Mouse (Mus musculus) layer of hippocampus, adult 8-10 months (tissue): ENCODE measurements around the gene Cbx2. TPM values are rescaled to one million over a fixed set of nuclear protein-coding genes. Genes with fewer than 3 reads are reported as not detected.

ENCODE experiments used
- DNase-seq, 2 experiments: peaks; one replicate each; pipeline ENCODE4 v3.0.0; 2022; ENCODE audit warnings: low spot score in 2 of 2
- total RNA-seq, 4 experiments: library from RNA; stranded (reverse); gene quantifications; 2 replicates each; pipeline ENCODE4 v1.2.4; 2022

Gene Cbx2
- total RNA-seq, 4 experiments from 2014 or later, result 1.7 to 3.9 (median 2.4) TPM

DNA sequence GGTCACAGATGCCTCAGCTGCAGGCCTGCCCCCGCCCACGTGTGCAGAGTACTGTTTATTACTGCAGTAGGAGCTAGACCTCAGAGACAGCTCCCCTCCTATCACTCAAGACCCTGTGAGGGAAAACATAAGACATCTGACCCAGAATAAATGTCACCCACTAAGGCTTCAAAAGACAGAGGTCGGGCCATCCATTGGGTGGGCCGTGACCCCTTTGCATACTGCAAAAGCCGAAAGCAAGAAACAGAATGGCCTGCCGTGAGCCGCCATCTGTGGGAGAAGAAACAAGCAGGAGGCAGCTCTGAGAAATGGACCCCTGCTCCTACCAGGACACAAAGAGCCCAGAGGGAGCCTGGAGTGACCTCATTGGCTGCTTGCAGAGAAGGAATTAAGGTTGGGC, 5.3 kb upstream of the Cbx2 start:
- DNase-seq, result no peak

GRCm38 (mm10) chr11:119021180-119021579, 1.6 kb upstream of the Cbx2 start:
- no peak for DNase-seq

DNA sequence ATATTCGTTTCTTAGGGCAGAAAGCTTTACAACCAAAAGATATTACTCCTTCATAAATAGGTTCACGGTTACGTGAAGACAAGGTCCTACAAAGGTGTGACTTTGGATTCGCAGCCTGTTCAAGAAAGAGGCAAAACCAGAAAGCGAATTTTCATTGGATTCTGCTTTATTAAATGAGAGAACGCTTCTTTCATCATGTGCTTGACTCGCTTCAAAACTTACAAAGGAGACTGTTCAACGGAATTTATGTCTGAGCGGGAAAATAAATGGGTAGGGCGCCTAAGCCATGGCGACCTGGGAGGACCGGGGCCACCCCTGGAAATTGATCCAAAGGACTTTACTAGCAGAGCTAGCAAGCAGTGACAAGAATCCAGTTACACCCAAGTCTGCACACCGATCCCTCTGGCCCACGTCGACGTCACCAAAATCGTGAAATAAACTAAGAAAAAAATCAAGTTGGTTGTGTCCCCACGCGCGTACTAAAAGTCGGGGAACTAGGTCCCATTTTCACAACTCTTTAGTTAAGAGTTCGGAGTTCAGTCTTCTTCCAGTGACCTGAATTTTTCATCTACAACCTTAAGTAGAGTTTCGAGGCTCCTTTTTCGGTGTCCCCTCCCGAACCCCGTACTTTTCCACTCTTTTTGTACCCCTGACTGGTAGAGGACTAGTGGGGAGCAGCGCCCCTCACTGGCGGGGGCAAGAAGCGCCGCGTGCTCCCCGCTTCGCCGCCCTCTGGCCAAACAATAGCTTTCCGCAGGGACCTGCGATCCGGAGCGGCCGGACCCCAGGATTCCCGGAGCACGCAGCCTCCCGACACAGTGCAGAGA, 481 bp upstream of the Cbx2 start:
- DNase-seq, result no peak

GRCm38 (mm10) chr11:119023616-119023980, 836 bp downstream of the Cbx2 start:
- no peak for DNase-seq

GRCm38 (mm10) chr11:119024260-119024659, 1.5 kb downstream of the Cbx2 start:
- no peak for DNase-seq

DNA sequence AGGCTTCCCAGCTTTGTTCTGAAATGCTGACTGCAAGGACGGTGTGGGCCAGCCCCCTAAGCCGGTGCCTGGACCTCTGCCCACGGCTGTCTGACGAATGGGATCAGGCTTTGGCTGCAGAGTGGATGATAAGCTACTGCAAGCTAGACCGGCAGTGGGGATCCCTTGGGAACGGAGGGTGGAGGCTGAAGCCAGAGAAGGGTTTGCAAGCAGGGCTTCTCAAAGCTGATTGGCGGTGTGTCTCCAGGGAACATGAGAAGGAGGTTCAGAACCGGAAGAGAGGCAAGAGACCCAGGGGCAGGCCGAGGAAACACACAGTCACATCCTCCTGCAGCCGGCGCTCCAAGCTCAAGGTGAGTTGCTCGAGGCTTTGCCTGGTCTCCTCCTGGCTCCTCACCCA, 3.4 kb downstream of the Cbx2 start:
- DNase-seq, result no peak

- peak in 1 of 2 experiments; percentile 79 for DNase-seq
Measured at GRCm38 (mm10) chr11:119033874-119034558, 11.3 kb downstream of the Cbx2 start.

GRCm38 (mm10) chr11:119034635-119035034, 11.9 kb downstream of the Cbx2 start:
- DNase-seq, result no peak

DNA sequence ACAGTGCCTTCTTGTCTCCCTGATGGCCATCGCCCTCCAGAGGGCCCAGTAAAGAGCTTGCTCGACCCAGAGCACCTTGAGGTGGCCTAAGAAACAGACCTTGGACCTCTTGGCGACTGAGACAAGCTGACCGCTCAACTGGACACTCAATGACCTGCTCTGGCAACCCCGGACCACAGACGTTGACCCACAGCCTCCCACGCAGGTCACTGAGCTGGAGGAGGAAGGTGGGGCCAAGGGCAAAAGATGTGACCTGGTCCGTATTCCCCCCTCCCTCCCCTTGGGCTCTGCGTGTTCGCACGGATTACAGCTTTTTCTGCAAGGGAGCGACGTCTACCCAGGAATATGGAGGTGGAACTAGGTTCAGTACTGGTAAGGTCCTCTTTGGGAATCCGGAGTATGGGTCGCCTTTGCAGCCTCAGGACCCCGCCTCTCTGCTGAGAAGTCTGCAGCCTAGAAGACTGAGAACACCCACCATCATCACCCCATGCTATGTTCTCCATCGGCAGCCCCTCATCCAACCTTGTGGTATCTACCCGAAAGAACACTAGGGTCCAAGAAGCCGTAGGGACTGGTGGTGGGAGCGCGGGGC, 12.4 kb downstream of the Cbx2 start:
- DNase-seq, result no peak

DNA sequence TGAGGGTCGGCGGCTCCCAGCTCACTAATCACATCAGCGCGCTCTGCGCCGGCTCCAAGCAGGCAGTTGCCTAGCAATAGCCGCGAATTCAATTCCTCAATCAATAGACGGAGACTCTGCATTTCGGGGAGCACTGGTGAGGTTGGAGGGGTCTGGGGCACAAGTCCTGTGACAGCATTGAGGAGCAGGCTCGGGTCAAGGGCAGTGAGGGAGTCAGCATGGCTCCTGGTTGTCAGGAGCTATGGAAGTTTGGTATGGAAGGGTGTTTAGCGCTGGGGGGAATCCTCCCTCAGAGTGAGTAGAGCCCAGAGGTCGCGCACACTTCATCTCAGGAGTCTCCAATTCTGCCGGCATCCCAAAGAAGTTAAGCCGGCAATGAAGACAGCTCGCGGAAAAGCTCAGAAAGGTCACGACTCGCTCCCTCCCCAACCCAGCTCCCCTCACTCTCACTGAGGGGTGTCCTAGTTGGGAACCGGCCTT, 13.0 kb downstream of the Cbx2 start:
- no peak for DNase-seq

GRCm38 (mm10) chr11:119036447-119036846, 13.7 kb downstream of the Cbx2 start:
- no peak for DNase-seq

- DNase-seq, result no peak
Measured at GRCm38 (mm10) chr11:119036934-119037779, 14.4 kb downstream of the Cbx2 start.

- no peak for DNase-seq
Measured at GRCm38 (mm10) chr11:119037780-119038401, 15.1 kb downstream of the Cbx2 start.

DNA sequence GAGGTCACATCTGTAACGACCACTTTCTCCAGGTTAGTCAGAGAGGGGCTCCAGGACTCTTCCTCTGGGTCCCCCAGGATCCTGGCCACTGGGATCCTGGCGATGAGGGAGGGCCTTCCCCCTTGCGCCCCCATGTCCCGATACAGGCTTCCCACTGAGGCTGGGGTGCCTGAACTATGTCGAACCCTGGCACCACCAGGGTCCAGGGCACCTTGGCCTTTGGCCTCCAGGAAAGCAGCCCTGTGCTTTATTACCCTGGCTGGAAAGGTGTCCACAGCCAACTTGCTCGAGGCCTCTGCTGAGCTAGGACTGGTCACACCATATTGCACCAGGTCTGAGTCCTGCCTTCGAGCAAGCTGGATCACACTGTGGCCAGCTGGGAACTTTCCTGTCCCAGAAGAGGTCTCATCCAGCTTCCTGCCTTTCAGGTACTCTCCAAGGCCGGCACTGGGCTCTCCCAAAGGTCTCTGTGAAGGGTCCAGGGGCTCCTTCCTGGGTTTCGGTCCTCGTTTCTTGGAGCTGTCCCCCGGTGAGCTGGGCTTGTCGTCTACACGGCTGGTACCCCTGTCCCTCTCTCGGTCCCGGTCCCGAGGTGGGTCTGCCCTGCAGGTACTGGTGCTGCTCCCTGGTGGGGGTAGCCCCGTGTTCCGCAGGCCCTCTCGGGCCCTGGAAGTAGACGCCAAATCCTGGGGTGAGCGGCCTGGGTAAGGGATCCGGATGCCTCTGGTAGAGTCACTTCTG, 16.2 kb downstream of the Cbx2 start:
- no peak for DNase-seq

DNA sequence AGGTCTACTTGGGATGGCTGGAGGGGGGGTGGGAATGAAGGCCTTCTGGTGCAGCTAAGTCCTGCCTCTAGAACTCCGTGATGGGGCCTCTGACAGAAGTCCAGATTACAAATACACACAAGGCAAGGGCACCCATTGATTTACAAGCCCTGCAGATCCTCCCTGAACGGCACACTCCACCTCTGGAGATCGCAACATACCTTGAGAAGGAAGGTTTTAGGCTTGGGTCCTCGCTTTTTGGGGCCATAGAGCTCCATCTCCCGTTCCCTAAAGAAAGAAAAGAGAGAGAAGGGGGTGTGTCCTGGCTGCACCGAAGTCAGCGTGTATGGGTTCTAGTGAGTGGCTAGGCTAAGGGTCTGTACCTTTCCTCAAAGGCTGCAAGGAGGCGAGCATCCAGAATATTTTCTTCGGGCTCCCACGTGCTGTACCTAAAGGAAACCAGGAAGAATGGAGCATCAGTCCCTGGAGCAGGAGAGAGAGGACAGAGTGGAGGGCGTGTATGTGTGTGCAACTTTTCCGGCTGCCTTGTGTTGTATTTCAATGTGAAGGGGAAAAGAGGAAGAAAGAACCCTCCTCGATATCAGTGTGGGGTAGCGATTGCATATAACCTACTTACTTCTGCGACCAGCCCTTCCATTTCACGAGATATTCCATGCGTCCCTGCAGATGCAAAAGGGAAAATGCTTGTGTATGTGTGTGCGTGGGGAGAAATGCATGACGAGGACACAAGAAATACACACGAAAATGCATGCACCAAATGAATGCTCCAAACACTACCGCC, 17.2 kb downstream of the Cbx2 start:
- DNase-seq, result no peak

- DNase-seq, result peak; percentile 99
Measured at GRCm38 (mm10) chr11:119040600-119041324, 18.0 kb downstream of the Cbx2 start, which contains the start of gene Cbx8. Cbx8 (minus strand) TSS chr11:119040969.

DNA sequence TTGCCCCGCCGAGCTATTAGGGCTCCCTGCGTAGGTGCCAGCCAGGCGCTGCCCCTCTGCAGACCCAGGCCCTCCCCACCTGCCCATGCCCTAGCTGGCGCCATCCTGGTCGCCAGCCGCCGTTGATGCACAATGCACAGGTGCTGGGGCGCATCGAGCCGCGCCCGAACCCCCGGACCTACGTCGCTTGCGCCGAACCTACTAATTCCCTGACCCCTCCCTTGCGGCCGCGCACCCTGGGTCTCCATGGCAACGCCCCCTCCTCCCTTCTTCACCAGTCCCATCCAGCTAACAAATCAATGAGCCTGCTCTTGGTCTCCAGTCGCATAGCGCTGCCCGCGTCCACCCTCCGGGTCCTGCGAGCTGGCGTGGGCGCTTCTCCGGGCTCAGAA, 18.6 kb downstream of the Cbx2 start:
- no peak for DNase-seq

GRCm38 (mm10) chr11:119041750-119042465, 19.1 kb downstream of the Cbx2 start:
- no peak for DNase-seq
